23 mouse cellular contexts compared by ENCODE assay signal in the genomic region with DNA sequence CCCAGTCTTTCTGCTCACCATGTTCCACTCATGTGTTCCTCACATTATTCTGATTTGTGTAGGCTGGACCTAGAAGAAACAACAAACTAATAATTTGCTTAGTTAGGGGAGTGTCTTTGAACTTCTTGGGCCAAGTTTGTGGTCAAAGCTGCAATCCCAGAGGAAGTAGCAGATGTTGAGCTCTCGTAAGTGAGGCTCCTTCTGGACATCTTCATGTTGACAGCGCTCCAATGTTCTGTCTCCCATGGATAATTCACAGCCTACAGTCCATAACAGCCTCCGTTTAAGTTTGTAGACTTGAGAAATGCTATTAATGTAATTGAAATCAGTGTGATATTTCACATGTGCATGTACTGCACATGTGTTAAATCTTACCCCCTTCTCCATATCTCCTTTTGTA.
DNase-seq lines count a peak whose midpoint lies in the region.
"Had no signal": no experiment of that assay in that cellular context is flagged by ENCODE, and none has a peak within 500 bp of the region (broad histone marks: within the 10 kb centered on the region; RNA-seq: fewer than 3 reads in every experiment).

No protein-coding gene starts in this region.

- H3K27me3 ChIP-seq in heart, embryonic 10.5 days (ENCODE audit: insufficient read depth, poor library complexity, severe bottlenecking), result no peaks in the 10 kb centered on the region
- H3K27me3 ChIP-seq: hindbrain, embryonic 13.5 days; limb, embryonic 15.5 days; midbrain, embryonic 12.5 days; neural tube, embryonic 15.5 days had no signal

- no peak overlapping the region for H3K4me3 ChIP-seq in heart, embryonic 10.5 days
- H3K4me3 ChIP-seq: forebrain, embryonic 10.5 days; heart, adult 2 months; hindbrain, embryonic 13.5 days; left cerebral cortex, adult 2 months; limb, embryonic 15.5 days; midbrain, embryonic 12.5 days; neural tube, embryonic 15.5 days had no signal

- no peaks in the 10 kb centered on the region for H3K36me3 ChIP-seq in heart, embryonic 10.5 days
- H3K36me3 ChIP-seq: forebrain, embryonic 10.5 days; hindbrain, embryonic 13.5 days; limb, embryonic 15.5 days; midbrain, embryonic 12.5 days; neural tube, embryonic 15.5 days had no signal

- DNase-seq in gastrocnemius, adult 18-20 months (ENCODE audit: low spot score), result peak; percentile 37
- no peak for DNase-seq in gastrocnemius, adult 8-10 months (ENCODE audit: low spot score in 2 of 2)
- DNase-seq in heart, adult 9 months (ENCODE audit: low spot score in 2 of 2), result peak; percentile 54 to 57
- no peak for DNase-seq in heart, embryonic 10.5 days (ENCODE audit: low spot score)
- DNase-seq in kidney, postnatal 10 days, result peak; percentile 65
- no peak for DNase-seq in kidney, adult 18-20 months
- DNase-seq in MN1 (ENCODE audit: low spot score), result no peak
- DNase-seq in left cerebral cortex, postnatal 36 days (ENCODE audit: low spot score in 2 of 2), result no peak
- DNase-seq: adrenal gland, adult 2 months; cerebellum, adult 11 months; cerebellum, adult 9-11 months; left cerebral cortex, postnatal 4 days; lung, embryonic 14.5 days; right cerebral cortex, adult 18-20 months; right cerebral cortex, postnatal 4 days had no signal

- H3K27ac ChIP-seq in heart, embryonic 10.5 days, result no peak overlapping the region
- H3K27ac ChIP-seq: forebrain, embryonic 10.5 days; heart, adult 2 months; hindbrain, embryonic 13.5 days; left cerebral cortex, adult 2 months; limb, embryonic 15.5 days; liver, embryonic 14.5 days; midbrain, embryonic 12.5 days; neural tube, embryonic 15.5 days had no signal

- intact Hi-C loops in left cerebral cortex, postnatal 36 days (cut with DNase I), result no loop called here

- no peaks in the 10 kb centered on the region for H3K4me1 ChIP-seq in heart, embryonic 10.5 days
- H3K4me1 ChIP-seq: forebrain, embryonic 10.5 days; hindbrain, embryonic 13.5 days; midbrain, embryonic 12.5 days; neural tube, embryonic 15.5 days had no signal

- no peaks in the 10 kb centered on the region for H3K9me3 ChIP-seq in heart, embryonic 10.5 days
- H3K9me3 ChIP-seq: forebrain, embryonic 10.5 days; hindbrain, embryonic 13.5 days; limb, embryonic 15.5 days; midbrain, embryonic 12.5 days; neural tube, embryonic 15.5 days had no signal

- 84% methylated on average over 3 of the region's 3 CpGs for WGBS in heart, embryonic 10.5 days

Comparison
In these comparisons a context has a peak if more than half of its experiments do, and no peak if none do; other contexts are left out.
1. DNase-seq: peak in gastrocnemius, adult 18-20 months (single experiment), heart, adult 9 months (2 of 2) and kidney, postnatal 10 days (single experiment); none in gastrocnemius, adult 8-10 months (0 of 2), heart, embryonic 10.5 days (single experiment), kidney, adult 18-20 months (single experiment), MN1 (single experiment) and left cerebral cortex, postnatal 36 days (0 of 2).